Mouse (Mus musculus) forebrain, embryonic 14.5 days (tissue): ENCODE data around the gene Gad2. TPM values are rescaled to one million over a fixed set of nuclear protein-coding genes. Genes with fewer than 3 reads are reported as not detected.

Experiments used
- ATAC-seq: fragments of 200-750 bp; cut with Nextera tagmentation; 2 replicates; pipeline ENCODE4 v1.8.0; 2017; ENCODE audit warnings: mild to moderate bottlenecking, moderate library complexity
- DNase-seq: peaks from one replicate; pipeline ENCODE4 v3.0.0-alpha.2; 2015; ENCODE audit warnings: low spot score
- H3K27ac ChIP-seq: fragments of 300-500 bp; sonication (generic); 2 replicates; pipeline ENCODE4 v1.5.1; 2014; ENCODE audit warnings: low read depth, mild to moderate bottlenecking, control low read depth, low read length, moderate library complexity
- H3K27me3 ChIP-seq: fragments of 300-500 bp; sonication (generic); replicated peaks from 2 replicates; pipeline ENCODE4 v1.6.1; 2014; ENCODE audit warnings: low read length, control low read depth, mixed read lengths; ENCODE audit not compliant: control insufficient read depth, insufficient read depth
- H3K36me3 ChIP-seq: fragments of 300-500 bp; sonication (generic); 2 replicates; pipeline ENCODE4 v1.6.1; 2014; ENCODE audit warnings: low read length, control low read depth; ENCODE audit not compliant: control insufficient read depth, insufficient read depth
- H3K4me1 ChIP-seq: fragments of 300-500 bp; sonication (generic); 2 replicates; pipeline ENCODE4 v1.6.1; 2014; ENCODE audit warnings: antibody characterized with exemption, low read length, control low read depth; ENCODE audit not compliant: control insufficient read depth, insufficient read depth
- H3K4me2 ChIP-seq: fragments of 300-500 bp; sonication (generic); 2 replicates; pipeline ENCODE4 v1.6.1; 2014; ENCODE audit warnings: mild to moderate bottlenecking, control low read depth, low read length
- H3K4me3 ChIP-seq: fragments of 300-500 bp; sonication (generic); 2 replicates; pipeline ENCODE4 v1.5.1; 2014; ENCODE audit warnings: low read depth, low read length, control low read depth
- H3K9ac ChIP-seq: fragments of 300-500 bp; sonication (generic); 2 replicates; pipeline ENCODE4 v1.6.1; 2014; ENCODE audit warnings: mild to moderate bottlenecking, low read length, control low read depth, moderate library complexity
- H3K9me3 ChIP-seq: fragments of 300-500 bp; sonication (generic); replicated peaks from 2 replicates; pipeline ENCODE4 v1.6.1; 2016; ENCODE audit warnings: low read length, control low read depth, mixed read lengths; ENCODE audit not compliant: control insufficient read depth
- WGBS: fragments of 180-500 bp; shearing (Covaris S2); extraction: QIAGEN DNeasy Blood & Tissue Kit; methylation state at CpG from one replicate; pipeline ENCODE4 v1.1.7; 2014; 5-methylcytosine and 5-hydroxymethylcytosine counted together
- polyA plus RNA-seq: library from polyadenylated mRNA; unstranded; fragments of >200 nt; fragmentation: Nextera tagmentation; extraction: Ambion mirVana; gene quantifications from 2 replicates; pipeline ENCODE4 v1.2.1, GENCODE M21; 2014

The Gad2 gene
- polyA plus RNA-seq, 1 experiment from 2014 or later = 38.7 TPM

GRCm38 (mm10) chr2:22627819-22628432 is 5.9 kb downstream of the Gad2 start:
- DNase-seq = no peak

GRCm38 (mm10) chr2:22634766-22635165 is 12.8 kb downstream of the Gad2 start:
- no peak for ATAC-seq

More at GRCm38 (mm10) chr2:22627819-22628432, 5.9 kb downstream of the Gad2 start:
- peak overlapping the region; percentile 89 for H3K9ac ChIP-seq
- peaks cover 32% of the 10 kb centered on the region for H3K27me3 ChIP-seq
- H3K4me3 ChIP-seq = peak overlapping the region; percentile 51
- ATAC-seq = no peak
- H3K4me1 ChIP-seq = no peaks in the 10 kb centered on the region
- H3K9me3 ChIP-seq = no peaks in the 10 kb centered on the region
- H3K27ac ChIP-seq = peak overlapping the region; percentile 87
- H3K36me3 ChIP-seq = peaks cover 10% of the 10 kb centered on the region; the same call in 1 of the 2 replicates
- 21% methylated on average over 5 of the region's 5 CpGs for WGBS
- H3K4me2 ChIP-seq = peak overlapping the region; percentile 78

DNA sequence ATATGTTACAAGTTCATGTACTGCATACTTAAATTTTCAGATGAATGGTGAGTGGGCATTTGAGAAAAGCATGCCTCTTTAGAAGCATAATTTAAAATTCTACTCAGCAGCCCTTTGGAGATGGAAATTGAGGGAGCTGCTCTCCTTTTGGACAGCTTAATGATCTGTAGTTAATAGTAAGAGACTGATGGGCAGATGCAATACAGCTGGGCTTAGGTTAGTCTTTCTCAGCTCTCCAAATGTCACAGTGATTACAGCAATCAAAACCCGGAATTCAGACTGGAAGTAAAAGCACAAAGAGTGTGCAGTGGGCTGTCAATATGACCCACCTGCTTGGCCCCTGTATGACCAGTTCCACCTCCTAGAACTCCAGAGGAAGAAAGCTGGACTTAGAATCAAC is 24.1 kb downstream of the Gad2 start:
- Histone ChIP-seq H3K27ac (no peak overlapping the region), H3K27me3 (no peaks in the 10 kb centered on the region), H3K9ac (no peak overlapping the region), H3K4me2 (no peak overlapping the region), H3K36me3 (peaks cover 16% of the 10 kb centered on the region; the same call in 1 of the 2 replicates), H3K4me1 (no peaks in the 10 kb centered on the region), H3K9me3 (no peaks in the 10 kb centered on the region), H3K4me3 (no peak overlapping the region)
- ATAC-seq (peak; percentile 76), DNase-seq (peak; percentile 48)
- 18% methylated on average over 1 of the region's 1 CpGs for WGBS

More at GRCm38 (mm10) chr2:22634766-22635165, 12.8 kb downstream of the Gad2 start:
- Histone ChIP-seq H3K36me3 (peaks cover 35% of the 10 kb centered on the region), H3K4me2 (no peak overlapping the region), H3K9me3 (no peaks in the 10 kb centered on the region), H3K9ac (no peak overlapping the region), H3K4me3 (no peak overlapping the region), H3K27ac (no peak overlapping the region), H3K27me3 (no peaks in the 10 kb centered on the region), H3K4me1 (no peaks in the 10 kb centered on the region)
- WGBS = 49% methylated on average over 8 of the region's 8 CpGs
- DNase-seq = no peak

GRCm38 (mm10) chr2:22648394-22648793 is 26.4 kb downstream of the Gad2 start:
- Histone ChIP-seq H3K27ac (no peak overlapping the region), H3K4me3 (no peak overlapping the region), H3K36me3 (peaks cover 25% of the 10 kb centered on the region; the same call in 1 of the 2 replicates), H3K27me3 (no peaks in the 10 kb centered on the region), H3K9ac (no peak overlapping the region), H3K4me1 (no peaks in the 10 kb centered on the region), H3K9me3 (no peaks in the 10 kb centered on the region), H3K4me2 (no peak overlapping the region)
- WGBS = 71% methylated on average over 1 of the region's 1 CpGs
- DNase-seq = no peak
- ATAC-seq = no peak

DNA sequence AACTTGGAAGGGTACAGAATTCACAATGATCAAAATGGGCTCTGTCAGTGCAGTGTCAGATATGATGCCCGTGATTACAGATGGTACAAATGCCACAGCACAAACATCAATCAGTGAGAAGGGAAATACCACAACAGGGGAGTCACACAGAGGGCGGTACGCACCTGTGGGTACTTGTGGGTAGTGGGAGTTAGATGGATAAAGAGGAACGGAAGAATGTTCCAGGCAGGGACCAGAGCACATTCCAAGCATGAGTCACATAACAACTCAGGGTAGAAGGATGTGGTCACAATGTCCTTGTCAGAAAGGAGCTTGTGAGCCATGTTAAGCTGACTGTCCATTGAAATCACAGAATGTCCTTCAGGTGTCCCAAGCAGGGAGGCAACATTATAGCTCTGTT is 29.8 kb downstream of the Gad2 start:
- WGBS = 92% methylated on average over 4 of the region's 4 CpGs

GRCm38 (mm10) chr2:22663731-22664130 is 41.7 kb downstream of the Gad2 start:
- no peak for ATAC-seq
- Histone ChIP-seq H3K27ac (no peak overlapping the region), H3K9ac (no peak overlapping the region), H3K4me3 (no peak overlapping the region), H3K4me1 (no peaks in the 10 kb centered on the region), H3K27me3 (no peaks in the 10 kb centered on the region), H3K9me3 (no peaks in the 10 kb centered on the region), H3K4me2 (no peak overlapping the region), H3K36me3 (peaks cover 6% of the 10 kb centered on the region)
- WGBS = 71% methylated on average over 1 of the region's 1 CpGs
- no peak for DNase-seq

More for the DNA sequence above, 29.8 kb downstream of the Gad2 start:
- Histone ChIP-seq H3K27me3 (no peaks in the 10 kb centered on the region), H3K9ac (no peak overlapping the region), H3K9me3 (no peaks in the 10 kb centered on the region), H3K36me3 (peaks cover 36% of the 10 kb centered on the region; the same call in 1 of the 2 replicates), H3K27ac (no peak overlapping the region), H3K4me1 (no peaks in the 10 kb centered on the region), H3K4me2 (no peak overlapping the region), H3K4me3 (no peak overlapping the region)
- no peak for DNase-seq
- ATAC-seq = no peak

DNA sequence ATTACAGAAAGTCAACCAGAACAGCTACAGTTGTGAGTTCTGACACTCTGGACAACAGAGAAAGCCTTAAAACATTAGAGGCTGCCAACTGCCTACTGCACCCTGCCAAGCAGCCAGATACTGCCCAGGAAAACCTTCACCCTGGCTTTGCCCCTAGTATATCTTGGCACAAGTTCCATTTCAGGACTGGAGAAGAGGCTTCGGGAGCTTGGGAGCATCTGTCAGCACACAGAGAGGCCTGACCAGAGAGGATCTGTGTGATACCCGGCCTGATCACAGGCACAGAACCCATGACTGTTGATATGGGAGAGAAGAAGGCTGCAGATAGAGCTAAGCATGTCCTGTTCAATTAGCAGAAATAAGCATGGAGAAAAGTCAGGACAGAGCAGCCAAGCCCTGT is 48.4 kb downstream of the Gad2 start:
- H3K27me3 ChIP-seq = no peaks in the 10 kb centered on the region
- peaks cover 22% of the 10 kb centered on the region for H3K36me3 ChIP-seq
- 79% methylated on average over 2 of the region's 2 CpGs for WGBS
- H3K9ac ChIP-seq = no peak overlapping the region
- no peak overlapping the region for H3K27ac ChIP-seq
- DNase-seq = no peak
- H3K4me3 ChIP-seq = no peak overlapping the region
- ATAC-seq = no peak
- no peaks in the 10 kb centered on the region for H3K9me3 ChIP-seq
- no peaks in the 10 kb centered on the region for H3K4me1 ChIP-seq
- H3K4me2 ChIP-seq = no peak overlapping the region

DNA sequence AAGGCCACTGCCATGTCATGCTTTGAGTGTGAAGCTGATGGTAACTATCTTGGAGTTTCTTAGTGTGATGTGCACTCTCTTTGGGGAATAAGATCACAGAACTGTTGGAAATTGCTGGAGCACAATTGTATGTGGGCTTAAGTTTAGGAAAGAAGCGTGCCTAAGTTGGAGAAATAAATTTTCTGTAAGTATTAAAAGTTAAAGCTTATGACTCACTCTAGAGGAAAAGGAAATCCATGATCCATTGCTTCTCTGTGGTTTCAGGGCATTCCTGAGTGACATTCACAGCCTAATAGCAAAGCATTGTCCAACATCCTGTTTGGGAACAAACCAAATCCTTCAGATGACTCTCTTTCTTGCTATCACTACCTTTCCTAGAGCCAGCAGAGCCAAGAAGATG is 49.3 kb downstream of the Gad2 start:
- Histone ChIP-seq H3K36me3 (peaks cover 27% of the 10 kb centered on the region), H3K9ac (no peak overlapping the region), H3K27ac (no peak overlapping the region), H3K4me1 (no peaks in the 10 kb centered on the region), H3K27me3 (no peaks in the 10 kb centered on the region), H3K4me2 (no peak overlapping the region), H3K9me3 (no peaks in the 10 kb centered on the region), H3K4me3 (no peak overlapping the region)
- ATAC-seq (no peak), DNase-seq (no peak)
- 82% methylated on average over 1 of the region's 1 CpGs for WGBS

- H3K4me2 ChIP-seq = no peak overlapping the region
- no peaks in the 10 kb centered on the region for H3K27me3 ChIP-seq
- H3K4me3 ChIP-seq = no peak overlapping the region
- no peak overlapping the region for H3K27ac ChIP-seq
- DNase-seq = no peak
- H3K4me1 ChIP-seq = no peaks in the 10 kb centered on the region
- ATAC-seq = no peak
- peaks cover 16% of the 10 kb centered on the region; the same call in 1 of the 2 replicates for H3K36me3 ChIP-seq
- H3K9ac ChIP-seq = no peak overlapping the region
- H3K9me3 ChIP-seq = no peaks in the 10 kb centered on the region
- 39% methylated on average over 8 of the region's 8 CpGs for WGBS
Observed at GRCm38 (mm10) chr2:22677066-22677465, 55.1 kb downstream of the Gad2 start.
